Mouse (Mus musculus) megakaryocyte, embryonic 14.5 days (primary cell): ENCODE data around the gene Mylk2.

Experiments
- FLI1 ChIP-seq: IDR thresholded peaks from 2 replicates; pipeline ENCODE4 v1.6.1; 2012; ENCODE audit warnings: low read length, inconsistent platforms, mixed read lengths
- GATA1 ChIP-seq: IDR thresholded peaks from 3 replicates; pipeline ENCODE4 v1.6.1; 2012; ENCODE audit warnings: mixed read lengths, low read length, inconsistent platforms, borderline replicate concordance

- TF ChIP-seq GATA1 = no peak
- TF ChIP-seq FLI1 = no peak
Observed at GRCm38 (mm10) chr2:152933048-152933447, 21.9 kb downstream of the Mylk2 start, which contains the start of gene Foxs1.
